9 mouse cellular contexts compared by ENCODE assay signal in genomic region chr12:105906584-105906983, GRCm38 (mm10).
DNase-seq lines count a peak whose midpoint lies in the region; ATAC-seq and TF ChIP-seq lines count a peak whose summit lies in the region.
"Had no signal": no experiment of that assay in that cellular context is flagged by ENCODE, and none has a peak within 500 bp of the region (broad histone marks: within the 10 kb centered on the region; RNA-seq: fewer than 3 reads in every experiment).

No protein-coding gene starts in this region.

- no peak overlapping the region for H3K27ac ChIP-seq in lung, embryonic 14.5 days (ENCODE audit: low read depth)
- H3K27ac ChIP-seq in hindbrain, embryonic 11.5 days (ENCODE audit: low read depth, low read length), result no peak overlapping the region
- H3K27ac ChIP-seq in midbrain, embryonic 14.5 days (replicated peaks; ENCODE audit: low read depth, low read length), result no peak overlapping the region
- H3K27ac ChIP-seq in cerebellum, adult 2 months (ENCODE audit: insufficient read depth, low read length), result no peak overlapping the region
- H3K27ac ChIP-seq: lung, embryonic 15.5 days had no signal

- DNase-seq in lung, embryonic 14.5 days, result peak; percentile 68
- no peak for DNase-seq in lung, adult 2 months
- DNase-seq in brain, embryonic 14.5 days (ENCODE audit: low read depth), result peak; percentile 87
- DNase-seq in hindbrain, embryonic 11.5 days (ENCODE audit: low spot score), result peak; percentile 46
- peak; percentile 60 for DNase-seq in midbrain, embryonic 14.5 days
- no peak for DNase-seq in layer of hippocampus, adult 11-12 months (ENCODE audit: low spot score)
- DNase-seq in layer of hippocampus, postnatal 14 days (ENCODE audit: low spot score in 2 of 2), result no peak
- DNase-seq in cerebellum, adult 2 months, result no peak

- WGBS in lung, embryonic 14.5 days, result 25% methylated on average over 7 of the region's 7 CpGs
- 13% methylated on average over 7 of the region's 7 CpGs for WGBS in lung, adult 2 months
- 34% methylated on average over 7 of the region's 7 CpGs for WGBS in hindbrain, embryonic 11.5 days
- WGBS in midbrain, embryonic 14.5 days, result 33% methylated on average over 7 of the region's 7 CpGs
- WGBS in cerebellum, adult 2 months, result 22% methylated on average over 7 of the region's 7 CpGs

- no peak overlapping the region for H3K4me2 ChIP-seq in lung, embryonic 14.5 days
- H3K4me2 ChIP-seq in hindbrain, embryonic 11.5 days (replicated peaks; ENCODE audit: low read depth, low read length), result no peak overlapping the region
- no peak overlapping the region for H3K4me2 ChIP-seq in midbrain, embryonic 14.5 days (ENCODE audit: low read length)
- H3K4me2 ChIP-seq: lung, embryonic 15.5 days had no signal

- no peak for TF ChIP-seq POLR2A in lung, adult 2 months (IDR thresholded peaks at IDR 0.05; ENCODE audit: borderline replicate concordance, extremely low read depth, low read depth, low read length)
- TF ChIP-seq POLR2A in brain, embryonic 14.5 days (IDR thresholded peaks at IDR 0.05; ENCODE audit: borderline replicate concordance, extremely low read depth, insufficient read depth, insufficient read length, poor library complexity, severe bottlenecking), result no peak
- no peak for TF ChIP-seq POLR2A in cerebellum, adult 2 months (IDR thresholded peaks at IDR 0.05; ENCODE audit: borderline replicate concordance, insufficient read depth, low read length)

- no peaks in the 10 kb centered on the region for H3K9me3 ChIP-seq in lung, embryonic 14.5 days (ENCODE audit: low read depth, low read length)
- H3K9me3 ChIP-seq in hindbrain, embryonic 11.5 days (ENCODE audit: control insufficient read depth, low read length), result no peaks in the 10 kb centered on the region
- no peaks in the 10 kb centered on the region for H3K9me3 ChIP-seq in midbrain, embryonic 14.5 days (ENCODE audit: control insufficient read depth, low read length)
- H3K9me3 ChIP-seq: lung, embryonic 15.5 days had no signal

- no peaks in the 10 kb centered on the region for H3K27me3 ChIP-seq in lung, embryonic 14.5 days (ENCODE audit: insufficient read depth, low read length)
- H3K27me3 ChIP-seq in hindbrain, embryonic 11.5 days (ENCODE audit: control insufficient read depth, insufficient read depth, low read length), result no peaks in the 10 kb centered on the region
- no peaks in the 10 kb centered on the region for H3K27me3 ChIP-seq in midbrain, embryonic 14.5 days (ENCODE audit: control insufficient read depth, insufficient read depth, low read length)
- no peaks in the 10 kb centered on the region; the same call in 1 of the 2 replicates for H3K27me3 ChIP-seq in cerebellum, adult 2 months (ENCODE audit: control insufficient read depth, insufficient read depth, low read length)
- H3K27me3 ChIP-seq: lung, embryonic 15.5 days had no signal

- TF ChIP-seq CTCF in lung, embryonic 14.5 days (IDR thresholded peaks at IDR 0.05; ENCODE audit: low read depth), result no peak
- TF ChIP-seq CTCF in lung, adult 2 months (IDR thresholded peaks at IDR 0.05; ENCODE audit: insufficient read depth, low read length), result no peak
- TF ChIP-seq CTCF in brain, embryonic 14.5 days (IDR thresholded peaks at IDR 0.05; ENCODE audit: borderline replicate concordance, extremely low read depth, insufficient read depth, insufficient read length), result no peak
- no peak for TF ChIP-seq CTCF in cerebellum, adult 2 months (IDR thresholded peaks at IDR 0.05; ENCODE audit: borderline replicate concordance, insufficient read depth, low read depth, low read length)

- no peaks in the 10 kb centered on the region for H3K4me1 ChIP-seq in lung, embryonic 14.5 days (ENCODE audit: insufficient read depth)
- H3K4me1 ChIP-seq in lung, adult 2 months (ENCODE audit: control insufficient read depth, insufficient read depth, low read length), result no peaks in the 10 kb centered on the region
- H3K4me1 ChIP-seq in hindbrain, embryonic 11.5 days (replicated peaks; ENCODE audit: control insufficient read depth, insufficient read depth, low read length), result no peaks in the 10 kb centered on the region; the same call in 1 of the 2 replicates
- H3K4me1 ChIP-seq in midbrain, embryonic 14.5 days (ENCODE audit: control insufficient read depth, insufficient read depth, low read length), result no peaks in the 10 kb centered on the region
- H3K4me1 ChIP-seq in cerebellum, adult 2 months (ENCODE audit: control insufficient read depth, insufficient read depth, low read length), result no peaks in the 10 kb centered on the region
- H3K4me1 ChIP-seq: lung, embryonic 15.5 days had no signal

- H3K9ac ChIP-seq in lung, embryonic 14.5 days, result no peak overlapping the region
- H3K9ac ChIP-seq in hindbrain, embryonic 11.5 days (ENCODE audit: low read depth, low read length), result no peak overlapping the region
- no peak overlapping the region for H3K9ac ChIP-seq in midbrain, embryonic 14.5 days (replicated peaks; ENCODE audit: low read length)
- H3K9ac ChIP-seq: lung, embryonic 15.5 days had no signal

- ATAC-seq in lung, embryonic 14.5 days (ENCODE audit: insufficient read depth), result no peak
- no peak; the same call in 1 of the 2 replicates for ATAC-seq in hindbrain, embryonic 11.5 days (ENCODE audit: low FRiP score)
- ATAC-seq in midbrain, embryonic 14.5 days (ENCODE audit: low FRiP score, low TSS enrichment), result no peak

- H3K36me3 ChIP-seq in lung, embryonic 14.5 days (ENCODE audit: insufficient read depth), result no peaks in the 10 kb centered on the region
- no peaks in the 10 kb centered on the region for H3K36me3 ChIP-seq in hindbrain, embryonic 11.5 days (ENCODE audit: control insufficient read depth, insufficient read depth, low read length)
- H3K36me3 ChIP-seq in midbrain, embryonic 14.5 days (ENCODE audit: control insufficient read depth, insufficient read depth, low read length), result no peaks in the 10 kb centered on the region
- H3K36me3 ChIP-seq: lung, embryonic 15.5 days had no signal

- H3K4me3 ChIP-seq in lung, embryonic 14.5 days (ENCODE audit: low read depth, low read length), result no peak overlapping the region
- H3K4me3 ChIP-seq in lung, adult 2 months (replicated peaks; ENCODE audit: extremely low read depth, low read depth, low read length), result no peak overlapping the region
- no peak overlapping the region for H3K4me3 ChIP-seq in hindbrain, embryonic 11.5 days (ENCODE audit: low read depth, low read length)
- H3K4me3 ChIP-seq in midbrain, embryonic 14.5 days (replicated peaks; ENCODE audit: low read depth, low read length), result no peak overlapping the region
- H3K4me3 ChIP-seq in cerebellum, adult 2 months (replicated peaks; ENCODE audit: insufficient read depth, low read depth, low read length), result no peak overlapping the region
- H3K4me3 ChIP-seq: lung, embryonic 15.5 days had no signal

Comparison
In these comparisons a context has a peak if more than half of its experiments do, and no peak if none do; other contexts are left out.
1. DNase-seq: peak in lung, embryonic 14.5 days (single experiment), brain, embryonic 14.5 days (single experiment), hindbrain, embryonic 11.5 days (single experiment) and midbrain, embryonic 14.5 days (single experiment); none in lung, adult 2 months (single experiment), layer of hippocampus, adult 11-12 months (single experiment), layer of hippocampus, postnatal 14 days (0 of 2) and cerebellum, adult 2 months (0 of 2).